17 mouse cellular contexts compared by ENCODE assay signal in the genomic region with DNA sequence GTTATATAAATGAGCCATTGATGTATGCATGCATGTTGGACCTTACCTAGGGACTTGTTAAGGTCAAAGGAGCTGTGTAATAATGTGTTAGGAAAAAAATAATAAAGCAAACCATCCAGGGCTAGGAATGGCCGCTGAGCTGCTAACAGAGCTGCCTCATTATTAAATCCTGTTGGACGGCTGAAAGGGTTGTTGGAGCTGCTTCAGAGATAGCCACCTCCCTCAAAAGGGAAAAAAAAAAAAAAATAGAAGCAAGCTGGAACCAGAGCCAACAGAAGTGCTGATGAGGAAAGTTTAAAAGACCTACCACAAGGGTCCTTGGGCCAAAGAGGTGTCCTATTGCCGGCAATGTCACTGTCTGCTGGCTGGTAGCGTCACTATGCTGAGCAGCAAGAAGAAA. TPM values are rescaled to one million over a fixed set of nuclear protein-coding genes. Genes with fewer than 3 reads are reported as not detected.
A peak's percentile ranks its signal among the peaks of the same experiment; 100 is the strongest.
DNase-seq lines count a peak whose midpoint lies in the region; ATAC-seq lines count a peak whose summit lies in the region.
"Had no signal": no experiment of that assay in that cellular context is flagged by ENCODE, and none has a peak within 500 bp of the region (broad histone marks: within the 10 kb centered on the region; RNA-seq: fewer than 3 reads in every experiment).

No protein-coding gene starts in this region.

- 69% methylated on average over 4 of the region's 4 CpGs for WGBS in forebrain, embryonic 10.5 days
- 46% methylated on average over 4 of the region's 4 CpGs for WGBS in forebrain, embryonic 13.5 days
- 73% methylated on average over 4 of the region's 4 CpGs for WGBS in liver, embryonic 11.5 days
- WGBS in limb, embryonic 10.5 days = 48% methylated on average over 4 of the region's 4 CpGs
- 67% methylated on average over 4 of the region's 4 CpGs for WGBS in neural tube, embryonic 15.5 days

- no peak overlapping the region for H3K4me3 ChIP-seq in forebrain, embryonic 10.5 days
- H3K4me3 ChIP-seq in forebrain, embryonic 13.5 days = no peak overlapping the region
- no peak overlapping the region for H3K4me3 ChIP-seq in liver, embryonic 11.5 days (ENCODE audit: low read depth, low read length)
- no peak overlapping the region for H3K4me3 ChIP-seq in limb, embryonic 10.5 days
- no peak overlapping the region for H3K4me3 ChIP-seq in neural tube, embryonic 15.5 days (replicated peaks)
- H3K4me3 ChIP-seq: heart, embryonic 15.5 days; intestine, embryonic 15.5 days; layer of hippocampus, adult 2 months; stomach, embryonic 15.5 days had no signal

- no peak for DNase-seq in forebrain, embryonic 10.5 days (ENCODE audit: extremely low spot score, low spot score)
- DNase-seq in liver, embryonic 11.5 days (ENCODE audit: low spot score) = no peak
- DNase-seq in liver = no peak
- no peak for DNase-seq in limb, embryonic 10.5 days (ENCODE audit: low spot score)
- no peak for DNase-seq in lung, postnatal 14 days
- DNase-seq in testis, postnatal 14 days (ENCODE audit: low spot score) = no peak
- DNase-seq: cerebellum, postnatal 10 days; lung, postnatal 10 days; spleen, adult 18-20 months had no signal

- H3K4me2 ChIP-seq in forebrain, embryonic 13.5 days = no peak overlapping the region
- H3K4me2 ChIP-seq in liver, embryonic 11.5 days = no peak overlapping the region
- no peak overlapping the region for H3K4me2 ChIP-seq in neural tube, embryonic 15.5 days
- H3K4me2 ChIP-seq: heart, embryonic 15.5 days; hindbrain, embryonic 14.5 days; intestine, embryonic 15.5 days; stomach, embryonic 15.5 days had no signal

- 0 out of 2 replicates have a peak, but pooled peaks cover 7% of the 10 kb centered on the region for H3K36me3 ChIP-seq in forebrain, embryonic 10.5 days (replicated peaks)
- no peaks in the 10 kb centered on the region for H3K36me3 ChIP-seq in forebrain, embryonic 13.5 days (ENCODE audit: poor library complexity, severe bottlenecking)
- H3K36me3 ChIP-seq in liver, embryonic 11.5 days (ENCODE audit: control insufficient read depth, insufficient read depth, low read length) = no peaks in the 10 kb centered on the region
- peaks cover 5% of the 10 kb centered on the region; the same call in 1 of the 2 replicates for H3K36me3 ChIP-seq in limb, embryonic 10.5 days
- H3K36me3 ChIP-seq in neural tube, embryonic 15.5 days = no peaks in the 10 kb centered on the region
- H3K36me3 ChIP-seq: heart, embryonic 15.5 days; stomach, embryonic 15.5 days had no signal

- ATAC-seq in forebrain, embryonic 13.5 days = no peak
- ATAC-seq in liver, embryonic 11.5 days (replicated peaks; ENCODE audit: low FRiP score) = no peak
- no peak for ATAC-seq in neural tube, embryonic 15.5 days (ENCODE audit: low FRiP score)
- ATAC-seq: CD4-positive, CD25-positive, alpha-beta regulatory T cell, adult 4 months; intestine, embryonic 15.5 days had no signal

- no peaks in the 10 kb centered on the region for H3K27me3 ChIP-seq in forebrain, embryonic 10.5 days (ENCODE audit: poor library complexity, severe bottlenecking)
- H3K27me3 ChIP-seq in forebrain, embryonic 13.5 days = no peaks in the 10 kb centered on the region
- no peaks in the 10 kb centered on the region for H3K27me3 ChIP-seq in liver, embryonic 11.5 days (replicated peaks; ENCODE audit: control insufficient read depth, insufficient read depth, low read length)
- H3K27me3 ChIP-seq in limb, embryonic 10.5 days (ENCODE audit: low read depth, poor library complexity, severe bottlenecking) = no peaks in the 10 kb centered on the region
- H3K27me3 ChIP-seq in neural tube, embryonic 15.5 days (replicated peaks) = no peaks in the 10 kb centered on the region
- H3K27me3 ChIP-seq: heart, embryonic 15.5 days; intestine, embryonic 15.5 days; stomach, embryonic 15.5 days had no signal

- no peak overlapping the region for H3K9ac ChIP-seq in forebrain, embryonic 13.5 days
- H3K9ac ChIP-seq in liver, embryonic 11.5 days (ENCODE audit: low read depth, low read length) = no peak overlapping the region
- no peak overlapping the region for H3K9ac ChIP-seq in neural tube, embryonic 15.5 days (replicated peaks)
- H3K9ac ChIP-seq: heart, embryonic 15.5 days; hindbrain, embryonic 14.5 days; intestine, embryonic 15.5 days; stomach, embryonic 15.5 days had no signal

- peaks cover 4% of the 10 kb centered on the region; the same call in 1 of the 2 replicates for H3K9me3 ChIP-seq in forebrain, embryonic 10.5 days
- H3K9me3 ChIP-seq in forebrain, embryonic 13.5 days (replicated peaks) = no peaks in the 10 kb centered on the region
- no peaks in the 10 kb centered on the region for H3K9me3 ChIP-seq in liver, embryonic 11.5 days (ENCODE audit: control insufficient read depth, low read length)
- H3K9me3 ChIP-seq in limb, embryonic 10.5 days (replicated peaks) = no peaks in the 10 kb centered on the region
- H3K9me3 ChIP-seq in neural tube, embryonic 15.5 days (replicated peaks) = no peaks in the 10 kb centered on the region
- H3K9me3 ChIP-seq: heart, embryonic 15.5 days; intestine, embryonic 15.5 days; stomach, embryonic 15.5 days had no signal

- H3K4me1 ChIP-seq in forebrain, embryonic 10.5 days = peaks cover 17% of the 10 kb centered on the region
- H3K4me1 ChIP-seq in forebrain, embryonic 13.5 days = peaks cover 12% of the 10 kb centered on the region; the same call in 1 of the 2 replicates
- peaks cover 15% of the 10 kb centered on the region for H3K4me1 ChIP-seq in liver, embryonic 11.5 days (replicated peaks; ENCODE audit: control insufficient read depth, insufficient read depth, low read length)
- peaks cover 36% of the 10 kb centered on the region for H3K4me1 ChIP-seq in limb, embryonic 10.5 days
- H3K4me1 ChIP-seq in neural tube, embryonic 15.5 days = 0 out of 2 replicates have a peak, but pooled peaks cover 4% of the 10 kb centered on the region
- H3K4me1 ChIP-seq: intestine, embryonic 15.5 days had no signal

- H3K27ac ChIP-seq in forebrain, embryonic 10.5 days = peak overlapping the region; percentile 56; the same call in 1 of the 2 replicates
- no peak overlapping the region for H3K27ac ChIP-seq in forebrain, embryonic 13.5 days
- peak overlapping the region; percentile 1; the same call in 1 of the 2 replicates for H3K27ac ChIP-seq in liver, embryonic 11.5 days (ENCODE audit: low read depth, low read length)
- H3K27ac ChIP-seq in limb, embryonic 10.5 days = peak overlapping the region; percentile 73
- no peak overlapping the region for H3K27ac ChIP-seq in neural tube, embryonic 15.5 days (replicated peaks)
- H3K27ac ChIP-seq: heart, embryonic 15.5 days; hindbrain, embryonic 14.5 days; intestine, embryonic 15.5 days; layer of hippocampus, adult 2 months; stomach, embryonic 15.5 days had no signal

RNA-seq across cellular contexts. Expression of a gene that starts 57.5 kb away (rescaled TPM):
- polyA plus RNA-seq in forebrain, embryonic 10.5 days (2016; fragmentation: Nextera tagmentation; extraction: Ambion mirVana) = 0.71 and 0.86 TPM in 2 replicates
- polyA plus RNA-seq in forebrain, embryonic 13.5 days (2015; fragmentation: Nextera tagmentation; extraction: Ambion mirVana) = 0.92 and 1.2 TPM in 2 replicates
- polyA plus RNA-seq in liver, embryonic 11.5 days (2014; fragmentation: Nextera tagmentation; extraction: Ambion mirVana) = 0.39 and 0.51 TPM in 2 replicates
- polyA plus RNA-seq in limb, embryonic 10.5 days (2016; fragmentation: Nextera tagmentation; extraction: Ambion mirVana) = 0.60 and 0.95 TPM in 2 replicates
- polyA plus RNA-seq in neural tube, embryonic 15.5 days (2015; fragmentation: Nextera tagmentation; extraction: Ambion mirVana) = 4.6 and 4.8 TPM in 2 replicates

Comparison
In these comparisons a context has a peak if more than half of its experiments do, and no peak if none do; other contexts are left out.
1. H3K27ac ChIP-seq: peak in forebrain, embryonic 10.5 days (single experiment), liver, embryonic 11.5 days (single experiment) and limb, embryonic 10.5 days (single experiment); none in forebrain, embryonic 13.5 days (single experiment) and neural tube, embryonic 15.5 days (single experiment).